Mouse (Mus musculus): ENCODE data around the gene Sap25. TPM values are rescaled to one million over a fixed set of nuclear protein-coding genes. Genes with fewer than 3 reads are reported as not detected.

Gene Sap25
- polyA plus RNA-seq, 1 experiment from 2014 or later = 6.7 TPM

GRCm38 (mm10) chr5:137601365-137601729 is 39.8 kb upstream of the Sap25 start:
- Histone ChIP-seq H3K4me3 (ENCODE audit: low read depth, low read length) (peak overlapping the region; percentile 81), H3K4me1 (ENCODE audit: control insufficient read depth, low read depth, low read length) (peaks cover 45% of the 10 kb centered on the region), H3K4me2 (ENCODE audit: low read depth, low read length) (peak overlapping the region; percentile 99), H3K9ac (ENCODE audit: low read depth, low read length) (peak overlapping the region; percentile 71), H3K36me3 (ENCODE audit: control insufficient read depth, insufficient read depth) (no peaks in the 10 kb centered on the region), H3K27me3 (ENCODE audit: control insufficient read depth, insufficient read depth, low read depth, low read length) (no peaks in the 10 kb centered on the region), H3K9me3 (replicated peaks; ENCODE audit: control insufficient read depth, low read length) (no peaks in the 10 kb centered on the region), H3K27ac (ENCODE audit: low read length) (peak overlapping the region; percentile 91)
- no peak for ATAC-seq (ENCODE audit: low read depth)
- whole genome bisulfite sequencing (ENCODE audit: insufficient replicate concordance) = under 1% methylated on average over 22 of the region's 22 CpGs

GRCm38 (mm10) chr5:137607860-137608653 is 33.1 kb upstream of the Sap25 start:
- H3K27ac ChIP-seq (ENCODE audit: low read length) = no peak overlapping the region
- H3K27me3 ChIP-seq (ENCODE audit: control insufficient read depth, insufficient read depth, low read depth, low read length) = no peaks in the 10 kb centered on the region
- H3K9me3 ChIP-seq (replicated peaks; ENCODE audit: control insufficient read depth, low read length) = no peaks in the 10 kb centered on the region
- 46% methylated on average over 26 of the region's 26 CpGs for WGBS (ENCODE audit: insufficient replicate concordance)
- no peaks in the 10 kb centered on the region for H3K36me3 ChIP-seq (ENCODE audit: control insufficient read depth, insufficient read depth)
- H3K4me1 ChIP-seq (ENCODE audit: control insufficient read depth, low read depth, low read length) = peaks cover 30% of the 10 kb centered on the region
- no peak overlapping the region for H3K4me2 ChIP-seq (ENCODE audit: low read depth, low read length)
- no peak for ATAC-seq (ENCODE audit: low read depth)
- H3K9ac ChIP-seq (ENCODE audit: low read depth, low read length) = no peak overlapping the region
- H3K4me3 ChIP-seq (ENCODE audit: low read depth, low read length) = no peak overlapping the region

- 53% methylated on average over 23 of the region's 23 CpGs for WGBS (ENCODE audit: insufficient replicate concordance)
- H3K9me3 ChIP-seq (replicated peaks; ENCODE audit: control insufficient read depth, low read length) = no peaks in the 10 kb centered on the region
- H3K4me3 ChIP-seq (ENCODE audit: low read depth, low read length) = no peak overlapping the region
- H3K4me1 ChIP-seq (ENCODE audit: control insufficient read depth, low read depth, low read length) = peaks cover 28% of the 10 kb centered on the region
- no peak overlapping the region for H3K9ac ChIP-seq (ENCODE audit: low read depth, low read length)
- no peaks in the 10 kb centered on the region for H3K36me3 ChIP-seq (ENCODE audit: control insufficient read depth, insufficient read depth)
- no peak for ATAC-seq (ENCODE audit: low read depth)
- no peak overlapping the region for H3K27ac ChIP-seq (ENCODE audit: low read length)
- H3K27me3 ChIP-seq (ENCODE audit: control insufficient read depth, insufficient read depth, low read depth, low read length) = no peaks in the 10 kb centered on the region
- H3K4me2 ChIP-seq (ENCODE audit: low read depth, low read length) = no peak overlapping the region
Measured at GRCm38 (mm10) chr5:137608654-137609190, 32.4 kb upstream of the Sap25 start.

- Histone ChIP-seq H3K9ac (ENCODE audit: low read depth, low read length) (no peak overlapping the region), H3K4me1 (ENCODE audit: control insufficient read depth, low read depth, low read length) (peaks cover 27% of the 10 kb centered on the region), H3K27me3 (ENCODE audit: control insufficient read depth, insufficient read depth, low read depth, low read length) (no peaks in the 10 kb centered on the region), H3K27ac (ENCODE audit: low read length) (no peak overlapping the region), H3K9me3 (replicated peaks; ENCODE audit: control insufficient read depth, low read length) (no peaks in the 10 kb centered on the region), H3K4me2 (ENCODE audit: low read depth, low read length) (no peak overlapping the region), H3K36me3 (ENCODE audit: control insufficient read depth, insufficient read depth) (no peaks in the 10 kb centered on the region), H3K4me3 (ENCODE audit: low read depth, low read length) (no peak overlapping the region)
- WGBS (ENCODE audit: insufficient replicate concordance) = 61% methylated on average over 3 of the region's 3 CpGs
- ATAC-seq (ENCODE audit: low read depth) = no peak
Measured at GRCm38 (mm10) chr5:137609292-137609691, 31.8 kb upstream of the Sap25 start.

GRCm38 (mm10) chr5:137610056-137610455 is 31.1 kb upstream of the Sap25 start:
- Histone ChIP-seq H3K4me1 (ENCODE audit: control insufficient read depth, low read depth, low read length) (peaks cover 25% of the 10 kb centered on the region), H3K36me3 (ENCODE audit: control insufficient read depth, insufficient read depth) (no peaks in the 10 kb centered on the region), H3K9me3 (replicated peaks; ENCODE audit: control insufficient read depth, low read length) (no peaks in the 10 kb centered on the region), H3K4me2 (ENCODE audit: low read depth, low read length) (no peak overlapping the region), H3K27me3 (ENCODE audit: control insufficient read depth, insufficient read depth, low read depth, low read length) (no peaks in the 10 kb centered on the region), H3K9ac (ENCODE audit: low read depth, low read length) (no peak overlapping the region), H3K27ac (ENCODE audit: low read length) (no peak overlapping the region), H3K4me3 (ENCODE audit: low read depth, low read length) (no peak overlapping the region)
- WGBS (ENCODE audit: insufficient replicate concordance) = 72% methylated on average over 4 of the region's 4 CpGs
- no peak for ATAC-seq (ENCODE audit: low read depth)

GRCm38 (mm10) chr5:137610548-137611244 is 30.4 kb upstream of the Sap25 start:
- Histone ChIP-seq H3K9ac (ENCODE audit: low read depth, low read length) (peak overlapping the region; percentile 15; the same call in 1 of the 2 replicates), H3K4me2 (ENCODE audit: low read depth, low read length) (peak overlapping the region; percentile 11; the same call in 1 of the 2 replicates), H3K9me3 (replicated peaks; ENCODE audit: control insufficient read depth, low read length) (no peaks in the 10 kb centered on the region), H3K27me3 (ENCODE audit: control insufficient read depth, insufficient read depth, low read depth, low read length) (no peaks in the 10 kb centered on the region), H3K27ac (ENCODE audit: low read length) (peak overlapping the region; percentile 61), H3K36me3 (ENCODE audit: control insufficient read depth, insufficient read depth) (no peaks in the 10 kb centered on the region), H3K4me3 (ENCODE audit: low read depth, low read length) (no peak overlapping the region), H3K4me1 (ENCODE audit: control insufficient read depth, low read depth, low read length) (peaks cover 19% of the 10 kb centered on the region)
- no peak; the same call in 1 of the 2 replicates for ATAC-seq (ENCODE audit: low read depth)
- WGBS (ENCODE audit: insufficient replicate concordance) = 42% methylated on average over 12 of the region's 12 CpGs

- Histone ChIP-seq H3K27ac (ENCODE audit: low read length) (peak overlapping the region; percentile 61), H3K4me1 (ENCODE audit: control insufficient read depth, low read depth, low read length) (peaks cover 15% of the 10 kb centered on the region), H3K36me3 (ENCODE audit: control insufficient read depth, insufficient read depth) (no peaks in the 10 kb centered on the region), H3K27me3 (ENCODE audit: control insufficient read depth, insufficient read depth, low read depth, low read length) (no peaks in the 10 kb centered on the region), H3K9me3 (replicated peaks; ENCODE audit: control insufficient read depth, low read length) (no peaks in the 10 kb centered on the region), H3K4me3 (ENCODE audit: low read depth, low read length) (no peak overlapping the region), H3K9ac (ENCODE audit: low read depth, low read length) (peak overlapping the region; percentile 15; the same call in 1 of the 2 replicates), H3K4me2 (ENCODE audit: low read depth, low read length) (peak overlapping the region; percentile 11; the same call in 1 of the 2 replicates)
- no peak for ATAC-seq (ENCODE audit: low read depth)
- 19% methylated on average over 6 of the region's 6 CpGs for WGBS (ENCODE audit: insufficient replicate concordance)
Measured at GRCm38 (mm10) chr5:137611245-137611602, 29.9 kb upstream of the Sap25 start.

GRCm38 (mm10) chr5:137613076-137613475 is 28.1 kb upstream of the Sap25 start:
- no peak overlapping the region for H3K27ac ChIP-seq (ENCODE audit: low read length)
- no peak overlapping the region for H3K9ac ChIP-seq (ENCODE audit: low read depth, low read length)
- H3K4me2 ChIP-seq (ENCODE audit: low read depth, low read length) = no peak overlapping the region
- H3K9me3 ChIP-seq (replicated peaks; ENCODE audit: control insufficient read depth, low read length) = no peaks in the 10 kb centered on the region
- WGBS (ENCODE audit: insufficient replicate concordance) = 71% methylated on average over 5 of the region's 5 CpGs
- ATAC-seq (ENCODE audit: low read depth) = no peak
- H3K36me3 ChIP-seq (ENCODE audit: control insufficient read depth, insufficient read depth) = no peaks in the 10 kb centered on the region
- H3K4me3 ChIP-seq (ENCODE audit: low read depth, low read length) = no peak overlapping the region
- peaks cover 15% of the 10 kb centered on the region for H3K4me1 ChIP-seq (ENCODE audit: control insufficient read depth, low read depth, low read length)
- H3K27me3 ChIP-seq (ENCODE audit: control insufficient read depth, insufficient read depth, low read depth, low read length) = no peaks in the 10 kb centered on the region

- H3K9ac ChIP-seq (ENCODE audit: low read depth, low read length) = no peak within 1 kb of the TSS
- H3K4me1 ChIP-seq (ENCODE audit: control insufficient read depth, low read depth, low read length) = peaks cover 15% of the 10 kb centered on the region
- H3K4me2 ChIP-seq (ENCODE audit: low read depth, low read length) = no peak within 1 kb of the TSS
- H3K27me3 ChIP-seq (ENCODE audit: control insufficient read depth, insufficient read depth, low read depth, low read length) = no peaks in the 10 kb centered on the region
- H3K9me3 ChIP-seq (replicated peaks; ENCODE audit: control insufficient read depth, low read length) = no peaks in the 10 kb centered on the region
- no peaks in the 10 kb centered on the region for H3K36me3 ChIP-seq (ENCODE audit: control insufficient read depth, insufficient read depth)
- 47% methylated on average over 11 of the region's 11 CpGs for WGBS (ENCODE audit: insufficient replicate concordance)
- ATAC-seq (ENCODE audit: low read depth) = no peak
- H3K4me3 ChIP-seq (ENCODE audit: low read depth, low read length) = no peak within 1 kb of the TSS
- no peak within 1 kb of the TSS for H3K27ac ChIP-seq (ENCODE audit: low read length)
Measured at GRCm38 (mm10) chr5:137613550-137613949, 27.6 kb upstream of the Sap25 start, which contains the start of gene Pcolce. Pcolce (minus strand) TSS chr5:137613784.
